Mouse (Mus musculus) embryonic fibroblast, embryonic 13.5 days (primary cell): ENCODE data around the gene Clk1.

Source experiments
- CTCF ChIP-seq: IDR thresholded peaks from 2 replicates; pipeline ENCODE4 v1.5.1; 2011; ENCODE audit warnings: mild to moderate bottlenecking, control low read depth, low read length, moderate library complexity, borderline replicate concordance; ENCODE audit not compliant: insufficient read depth
- POLR2A ChIP-seq: IDR thresholded peaks from 2 replicates; pipeline ENCODE4 v1.6.1; 2011; ENCODE audit warnings: low read depth, mild to moderate bottlenecking, control low read depth, low read length, moderate library complexity

DNA sequence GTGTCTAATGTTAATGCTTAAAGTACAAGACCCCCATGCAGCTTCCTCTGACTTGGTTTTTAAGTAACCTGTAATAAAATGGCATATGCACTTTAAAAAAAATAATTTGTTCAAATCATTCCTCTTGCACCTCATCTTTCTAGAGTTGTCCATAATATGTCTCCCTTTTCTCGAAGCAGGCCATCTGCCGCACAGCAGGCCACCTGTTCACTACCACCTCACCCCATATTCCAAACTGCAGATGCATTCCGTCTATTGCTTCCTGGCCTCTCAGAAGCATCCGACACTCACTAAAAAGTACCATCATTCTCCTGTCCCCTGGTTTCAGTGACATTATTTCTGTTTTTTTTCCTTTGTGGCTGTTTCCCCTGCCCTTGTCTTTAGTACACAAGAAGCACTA lies 41.7 kb upstream of the Clk1 start:
- no peak for TF ChIP-seq CTCF
- no peak for TF ChIP-seq POLR2A
